Mouse (Mus musculus) MEL (cell line): ENCODE data around the gene Rcbtb2.

Experiments
- CHD2 ChIP-seq: IDR thresholded peaks from 2 replicates; pipeline ENCODE4 v1.6.1; 2011; ENCODE audit warnings: low read length, improper control_type of control experiment
- CTCF ChIP-seq, 3 experiments: IDR thresholded peaks in 2 of 3; conservative IDR thresholded peaks in 1 of 3; 2 replicates each; pipeline ENCODE4 v1.5.1; 2011 to 2012; ENCODE audit warnings: low read length in 3 of 3, low read depth in 2 of 3, mild to moderate bottlenecking in 2 of 3, improper control_type of control experiment in 1 of 3, inconsistent platforms in 1 of 3, mixed read lengths in 1 of 3, moderate library complexity in 1 of 3; ENCODE audit not compliant: control insufficient read depth in 1 of 3, insufficient read depth in 1 of 3, poor library complexity in 1 of 3, severe bottlenecking in 1 of 3
- EP300 ChIP-seq, 2 experiments: IDR thresholded peaks; 2 replicates each; pipeline ENCODE4 v1.6.1; 2011; ENCODE audit warnings: improper control_type of control experiment in 2 of 2, low read length in 2 of 2, low read depth in 1 of 2, mild to moderate bottlenecking in 1 of 2
- GABPA ChIP-seq: IDR thresholded peaks from 2 replicates; pipeline ENCODE4 v1.6.1; 2012; ENCODE audit warnings: low read depth, mild to moderate bottlenecking, inconsistent platforms, low read length, improper control_type of control experiment, moderate library complexity
- GATA1 ChIP-seq: IDR thresholded peaks from 2 replicates; pipeline ENCODE4 v1.6.1; 2011; ENCODE audit warnings: low read depth, low read length, improper control_type of control experiment
- MAX ChIP-seq: IDR thresholded peaks from 2 replicates; pipeline ENCODE4 v1.6.1; 2011; ENCODE audit warnings: low read length, improper control_type of control experiment
- MAZ ChIP-seq: IDR thresholded peaks from 2 replicates; pipeline ENCODE4 v1.6.1; 2012; ENCODE audit warnings: low read depth, mild to moderate bottlenecking, inconsistent platforms, low read length, improper control_type of control experiment
- MEF2A ChIP-seq: IDR thresholded peaks from 2 replicates; pipeline ENCODE4 v1.6.1; 2014; ENCODE audit warnings: low read depth, mild to moderate bottlenecking, inconsistent platforms, low read length, improper control_type of control experiment; ENCODE audit not compliant: poor library complexity, insufficient replicate concordance, severe bottlenecking; ENCODE audit errors: extremely low read depth
- POLR2A ChIP-seq, 2 experiments: IDR thresholded peaks; 2 replicates each; pipeline ENCODE4 v1.6.1; 2011 to 2012; ENCODE audit warnings: low read length in 2 of 2, mild to moderate bottlenecking in 2 of 2, control low read depth in 1 of 2, improper control_type of control experiment in 1 of 2, low read depth in 1 of 2, moderate library complexity in 1 of 2; ENCODE audit not compliant: control insufficient read depth in 1 of 2, insufficient read depth in 1 of 2, poor library complexity in 1 of 2
- POLR2AphosphoS2 ChIP-seq: IDR thresholded peaks from 2 replicates; pipeline ENCODE4 v1.6.1; 2011; ENCODE audit warnings: low read length, improper control_type of control experiment
- TCF12 ChIP-seq: IDR thresholded peaks from 2 replicates; pipeline ENCODE4 v1.6.1; 2014; ENCODE audit warnings: low read depth, mild to moderate bottlenecking, inconsistent platforms, low read length, improper control_type of control experiment, moderate library complexity
- USF2 ChIP-seq, 2 experiments: IDR thresholded peaks; 2 replicates each; pipeline ENCODE4 v1.6.1; 2011 to 2012; ENCODE audit warnings: improper control_type of control experiment in 2 of 2, low read length in 2 of 2, borderline replicate concordance in 1 of 2, inconsistent platforms in 1 of 2, low read depth in 1 of 2, mild to moderate bottlenecking in 1 of 2; ENCODE audit not compliant: insufficient read depth in 1 of 2
- ZNF384 ChIP-seq: IDR thresholded peaks from 2 replicates; pipeline ENCODE4 v1.6.1; 2012; ENCODE audit warnings: low read depth, mild to moderate bottlenecking, inconsistent platforms, low read length, improper control_type of control experiment

GRCm38 (mm10) chr14:73132731-73133130, 9.9 kb downstream of the Rcbtb2 start:
- TF ChIP-seq GATA1: no peak
- TF ChIP-seq GABPA: no peak
- no peak for TF ChIP-seq ZNF384
- no peak for TF ChIP-seq EP300 (IDR thresholded peaks at IDR 0.05; ENCODE audit: low read depth in 1 of 2, low read length in 2 of 2)
- TF ChIP-seq CTCF (IDR thresholded peaks at IDR 0.05 in 2 of 3, conservative IDR thresholded peaks at IDR 0.05 in 1 of 3; ENCODE audit: control insufficient read depth in 1 of 3, insufficient read depth in 1 of 3, low read depth in 2 of 3, low read length in 3 of 3, poor library complexity in 1 of 3, severe bottlenecking in 1 of 3): no peak
- no peak for TF ChIP-seq MAZ
- no peak for TF ChIP-seq MAX
- no peak for TF ChIP-seq MEF2A
- no peak for TF ChIP-seq CHD2
- no peak for TF ChIP-seq TCF12
- TF ChIP-seq USF2 (IDR thresholded peaks at IDR 0.05; ENCODE audit: borderline replicate concordance in 1 of 2, insufficient read depth in 1 of 2, low read depth in 1 of 2, low read length in 2 of 2): no peak
- TF ChIP-seq POLR2A (IDR thresholded peaks at IDR 0.05; ENCODE audit: control insufficient read depth in 1 of 2, insufficient read depth in 1 of 2, low read depth in 1 of 2, low read length in 2 of 2, poor library complexity in 1 of 2): no peak
- TF ChIP-seq POLR2AphosphoS2: no peak
